Mouse (Mus musculus): ENCODE measurements at regions not wholly inside any gene's neighbourhood (a gene's known extent, or its start where the extent isn't known, plus 50 kb on each side); places are given as distances from the start of the nearest gene placed in this dataset.
A peak's percentile ranks its signal among the peaks of the same experiment; 100 is the strongest.

GRCm38 (mm10) chr9:34323571-34323970 lies 162.1 kb upstream of the Kirrel3 start:
- DNase-seq = no peak

- no peak for DNase-seq
Measured at GRCm38 (mm10) chr9:34328723-34329122, 157.0 kb upstream of the Kirrel3 start.

- DNase-seq = no peak
Measured at GRCm38 (mm10) chr9:34334112-34334511, 151.6 kb upstream of the Kirrel3 start.

GRCm38 (mm10) chr9:34334555-34335468 lies 150.9 kb upstream of the Kirrel3 start:
- DNase-seq = no peak

GRCm38 (mm10) chr9:34348442-34348841 lies 137.3 kb upstream of the Kirrel3 start:
- no peak for DNase-seq

- DNase-seq = peak in 1 of 2 experiments; percentile 10
Measured at GRCm38 (mm10) chr9:34349997-34350396, 135.7 kb upstream of the Kirrel3 start.

- DNase-seq = no peak
Measured at GRCm38 (mm10) chr9:34353744-34354143, 131.9 kb upstream of the Kirrel3 start.

GRCm38 (mm10) chr9:34354723-34355316 lies 130.9 kb upstream of the Kirrel3 start:
- no peak for DNase-seq

- DNase-seq = no peak
Measured at GRCm38 (mm10) chr9:34370686-34371398, 114.9 kb upstream of the Kirrel3 start.

GRCm38 (mm10) chr9:34375187-34375586 lies 110.5 kb upstream of the Kirrel3 start:
- no peak for DNase-seq

GRCm38 (mm10) chr9:34380008-34380407 lies 105.7 kb upstream of the Kirrel3 start:
- no peak for DNase-seq

GRCm38 (mm10) chr9:34381601-34382000 lies 104.1 kb upstream of the Kirrel3 start:
- peak in 1 of 2 experiments; percentile 33 for DNase-seq

- no peak for DNase-seq
Measured at GRCm38 (mm10) chr9:34382208-34382607, 103.5 kb upstream of the Kirrel3 start.

GRCm38 (mm10) chr9:34386071-34386470 lies 99.6 kb upstream of the Kirrel3 start:
- DNase-seq = no peak

- no peak for DNase-seq
Measured at GRCm38 (mm10) chr9:34393042-34393441, 92.7 kb upstream of the Kirrel3 start.

GRCm38 (mm10) chr9:34395839-34396804 lies 89.6 kb upstream of the Kirrel3 start:
- DNase-seq = no peak

GRCm38 (mm10) chr9:34411699-34412098 lies 74.0 kb upstream of the Kirrel3 start:
- DNase-seq = no peak

- no peak for DNase-seq
Measured at GRCm38 (mm10) chr9:34416153-34416552, 69.5 kb upstream of the Kirrel3 start.

- no peak for DNase-seq
Measured at GRCm38 (mm10) chr9:34418100-34418499, 67.6 kb upstream of the Kirrel3 start.

- DNase-seq = no peak
Measured at GRCm38 (mm10) chr9:34421956-34422355, 63.7 kb upstream of the Kirrel3 start.

GRCm38 (mm10) chr9:34423062-34423461 lies 62.6 kb upstream of the Kirrel3 start:
- no peak for DNase-seq

GRCm38 (mm10) chr9:34426589-34426988 lies 59.1 kb upstream of the Kirrel3 start:
- DNase-seq = no peak

Data from kidney, postnatal 25 days (tissue).